Mouse (Mus musculus) embryonic facial prominence, embryonic 13.5 days (tissue): ENCODE measurements around the gene Ccdc188. TPM values are rescaled to one million over a fixed set of nuclear protein-coding genes. Genes with fewer than 3 reads are reported as not detected.

Source experiments
- ATAC-seq: fragments of 200-750 bp; cut with Nextera tagmentation; 2 replicates; pipeline ENCODE4 v1.8.0; 2017; ENCODE audit warnings: low read depth; ENCODE audit not compliant: insufficient number of reproducible peaks, insufficient read depth, low FRiP score, low TSS enrichment
- H3K27ac ChIP-seq: fragments of 300-500 bp; sonication (generic); 2 replicates; pipeline ENCODE4 v1.5.1; 2015; ENCODE audit warnings: moderate library complexity, mild to moderate bottlenecking, inconsistent platforms
- H3K27me3 ChIP-seq: fragments of 300-500 bp; sonication (generic); 2 replicates; pipeline ENCODE4 v1.6.1; 2015; ENCODE audit warnings: mild to moderate bottlenecking, inconsistent platforms
- H3K36me3 ChIP-seq: fragments of 300-500 bp; sonication (generic); 2 replicates; pipeline ENCODE4 v1.6.1; 2015; ENCODE audit warnings: mild to moderate bottlenecking, inconsistent platforms
- H3K4me1 ChIP-seq: fragments of 300-500 bp; sonication (generic); 2 replicates; pipeline ENCODE4 v1.6.1; 2015; ENCODE audit warnings: inconsistent platforms
- H3K4me2 ChIP-seq: fragments of 300-500 bp; sonication (generic); 2 replicates; pipeline ENCODE4 v1.6.1; 2015; ENCODE audit warnings: moderate library complexity, mild to moderate bottlenecking, inconsistent platforms
- H3K4me3 ChIP-seq: fragments of 300-500 bp; sonication (generic); 2 replicates; pipeline ENCODE4 v1.5.1; 2015; ENCODE audit warnings: mild to moderate bottlenecking, inconsistent platforms
- H3K9ac ChIP-seq: fragments of 300-500 bp; sonication (generic); 2 replicates; pipeline ENCODE4 v1.6.1; 2015; ENCODE audit warnings: mild to moderate bottlenecking, inconsistent platforms
- H3K9me3 ChIP-seq: fragments of 300-500 bp; sonication (generic); 2 replicates; pipeline ENCODE4 v1.6.1; 2016; ENCODE audit warnings: inconsistent platforms
- WGBS: fragments of 180-500 bp; shearing (Covaris S2); methylation state at CpG from one replicate; pipeline ENCODE4 v1.1.7; 2015; ENCODE audit warnings: mixed read lengths; 5-methylcytosine and 5-hydroxymethylcytosine counted together
- polyA plus RNA-seq: library from polyadenylated mRNA; unstranded; fragments of >200 nt; fragmentation: Nextera tagmentation; extraction: Ambion mirVana; gene quantifications from 2 replicates; pipeline ENCODE4 v1.2.1, GENCODE M21; 2015

Gene Ccdc188
- polyA plus RNA-seq, 1 experiment from 2014 or later: not detected

DNA sequence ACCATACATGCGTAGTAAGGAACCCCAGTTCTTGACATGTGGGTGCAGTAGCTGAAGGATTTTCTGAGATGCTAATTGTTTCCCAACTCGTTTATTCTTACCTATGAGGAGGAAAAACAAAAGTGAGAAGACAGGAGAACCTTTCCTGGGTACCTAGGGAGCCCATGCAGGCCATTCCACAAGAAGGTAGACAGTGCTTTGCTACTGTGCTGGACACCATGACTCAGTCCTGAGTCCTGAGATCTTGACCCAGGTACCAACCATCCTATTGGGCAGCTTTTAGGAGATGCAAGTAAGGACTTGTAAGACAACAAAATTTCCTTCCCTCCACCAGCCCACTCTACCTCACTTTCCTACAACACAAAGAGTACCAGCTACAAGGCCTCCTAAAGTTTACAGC lies 40.5 kb downstream of the Ccdc188 start, which contains the start of gene Gm49776:
Gm49776 (minus strand) TSS at position 101 of the 400 bp plus-strand sequence.
- H3K36me3 ChIP-seq: peaks cover 94% of the 10 kb centered on the region
- no peak for ATAC-seq
- WGBS: 97% methylated on average over 2 of the region's 2 CpGs
- no peak within 1 kb of the TSS for H3K9ac ChIP-seq
- H3K4me1 ChIP-seq: no peaks in the 10 kb centered on the region
- no peak within 1 kb of the TSS for H3K4me2 ChIP-seq
- H3K4me3 ChIP-seq: no peak within 1 kb of the TSS
- H3K27me3 ChIP-seq: no peaks in the 10 kb centered on the region
- no peak within 1 kb of the TSS for H3K27ac ChIP-seq
- no peaks in the 10 kb centered on the region for H3K9me3 ChIP-seq

DNA sequence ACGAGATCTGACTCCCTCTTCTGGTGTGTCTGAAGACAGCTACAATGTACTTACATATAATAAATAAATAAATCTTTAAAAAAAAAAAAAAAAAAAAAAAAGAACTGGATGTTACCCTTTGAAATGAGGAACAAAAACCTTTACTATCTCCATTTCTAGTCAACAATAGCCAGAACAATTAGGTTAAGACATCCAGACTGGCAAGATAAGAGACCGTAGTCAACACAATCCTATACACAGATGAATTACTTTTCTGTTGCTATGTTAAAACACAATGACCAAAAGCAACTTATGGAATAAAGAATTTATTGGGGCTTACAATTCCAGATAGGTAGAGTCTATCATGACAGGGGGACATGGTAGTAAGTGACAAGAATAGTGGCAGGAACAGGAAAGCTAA lies 47.3 kb downstream of the Ccdc188 start:
- peaks cover 90% of the 10 kb centered on the region for H3K36me3 ChIP-seq
- WGBS: 89% methylated on average over 2 of the region's 2 CpGs

DNA sequence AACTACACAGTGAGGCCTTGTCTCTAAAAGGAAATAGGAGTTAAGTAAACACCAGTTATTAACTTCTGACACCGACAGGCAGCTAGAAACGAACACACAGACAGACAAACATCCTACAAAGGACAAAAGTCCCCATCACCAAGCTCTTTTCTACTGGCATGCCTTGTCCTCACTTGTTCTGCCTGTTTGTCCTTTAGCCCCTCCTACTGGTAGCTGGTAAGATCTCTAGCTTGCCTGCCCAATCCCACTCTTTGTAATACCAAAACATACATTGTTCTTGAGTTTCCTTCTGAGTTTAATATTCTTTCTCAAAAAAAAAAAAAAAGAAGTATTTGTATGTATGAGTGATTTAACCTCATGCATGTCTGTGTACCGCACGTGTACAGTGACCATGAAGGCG lies 50.5 kb downstream of the Ccdc188 start:
- 89% methylated on average over 5 of the region's 5 CpGs for WGBS
- Histone ChIP-seq H3K9ac (no peak overlapping the region), H3K4me1 (no peaks in the 10 kb centered on the region), H3K36me3 (peaks cover 90% of the 10 kb centered on the region), H3K9me3 (no peaks in the 10 kb centered on the region), H3K4me2 (no peak overlapping the region), H3K27me3 (no peaks in the 10 kb centered on the region), H3K27ac (no peak overlapping the region), H3K4me3 (no peak overlapping the region)
- ATAC-seq: no peak

More for the DNA sequence above, 47.3 kb downstream of the Ccdc188 start:
- no peak for ATAC-seq
- Histone ChIP-seq H3K4me1 (no peaks in the 10 kb centered on the region), H3K27me3 (no peaks in the 10 kb centered on the region), H3K9ac (no peak overlapping the region), H3K4me2 (no peak overlapping the region), H3K27ac (no peak overlapping the region), H3K9me3 (no peaks in the 10 kb centered on the region), H3K4me3 (no peak overlapping the region)

Other genes starting within 250 kb of the Ccdc188 start
- not detected in 2 replicates for gene Vpreb2, start 237.5 kb upstream of the Ccdc188 start, polyA plus RNA-seq
- 118 and 123 TPM in 2 replicates for gene Dgcr6, start 165.0 kb upstream of the Ccdc188 start, polyA plus RNA-seq
- 8.2 and 10.5 TPM in 2 replicates for gene Prodh, start 127.7 kb upstream of the Ccdc188 start, polyA plus RNA-seq
- gene Rtn4r, start 90.2 kb upstream of the Ccdc188 start, polyA plus RNA-seq: 5.6 and 6.3 TPM in 2 replicates
- gene Zdhhc8, start 17.3 kb downstream of the Ccdc188 start, polyA plus RNA-seq: 13.9 and 18.1 TPM in 2 replicates
- gene Trmt2a, start 30.8 kb downstream of the Ccdc188 start, polyA plus RNA-seq: 110 and 112 TPM in 2 replicates
- 608 and 686 TPM in 2 replicates for gene Ranbp1, start 30.9 kb downstream of the Ccdc188 start, polyA plus RNA-seq
- gene Gm49776, start 40.4 kb downstream of the Ccdc188 start, polyA plus RNA-seq: 0.59 and 3.0 TPM in 2 replicates
- 38.6 and 39.9 TPM in 2 replicates for gene Dgcr8, start 71.4 kb downstream of the Ccdc188 start, polyA plus RNA-seq
- gene Tango2, start 130.2 kb downstream of the Ccdc188 start, polyA plus RNA-seq: 27.6 and 30.6 TPM in 2 replicates
- gene Arvcf, start 130.3 kb downstream of the Ccdc188 start, polyA plus RNA-seq: 30.8 and 33.6 TPM in 2 replicates
- 14.9 and 17.7 TPM in 2 replicates for gene Txnrd2, start 208.5 kb downstream of the Ccdc188 start, polyA plus RNA-seq
- gene Comt, start 209.0 kb downstream of the Ccdc188 start, polyA plus RNA-seq: 73.9 and 78.8 TPM in 2 replicates